Mouse (Mus musculus) CH12.LX (cell line): ENCODE results near the gene Ssr1.

Experiments used
- CTCF ChIP-seq, 2 experiments: IDR thresholded peaks in 1 of 2; conservative IDR thresholded peaks in 1 of 2; 2 replicates each; pipeline ENCODE4 v1.5.1; 2011 to 2012; ENCODE audit warnings: low read depth in 2 of 2, low read length in 2 of 2, improper control_type of control experiment in 1 of 2, inconsistent platforms in 1 of 2, mild to moderate bottlenecking in 1 of 2, moderate library complexity in 1 of 2
- E2F4 ChIP-seq: IDR thresholded peaks from 2 replicates; pipeline ENCODE4 v1.6.1; 2011; ENCODE audit warnings: low read depth, low read length, improper control_type of control experiment; ENCODE audit not compliant: insufficient replicate concordance
- EP300 ChIP-seq: IDR thresholded peaks from 2 replicates; pipeline ENCODE4 v1.6.1; 2011; ENCODE audit warnings: low read length, improper control_type of control experiment
- MAFK ChIP-seq: IDR thresholded peaks from 2 replicates; pipeline ENCODE4 v1.6.1; 2011; ENCODE audit warnings: low read length, improper control_type of control experiment; ENCODE audit not compliant: insufficient replicate concordance
- MAZ ChIP-seq: IDR thresholded peaks from 2 replicates; pipeline ENCODE4 v1.6.1; 2012; ENCODE audit warnings: low read depth, mild to moderate bottlenecking, inconsistent platforms, low read length, improper control_type of control experiment, moderate library complexity
- MXI1 ChIP-seq: IDR thresholded peaks from 2 replicates; pipeline ENCODE4 v1.6.1; 2011; ENCODE audit warnings: mild to moderate bottlenecking, low read depth, low read length, improper control_type of control experiment
- NRF1 ChIP-seq: IDR thresholded peaks from 2 replicates; pipeline ENCODE4 v1.6.1; 2014; ENCODE audit warnings: low read depth, mild to moderate bottlenecking, inconsistent platforms, low read length, improper control_type of control experiment, moderate library complexity
- POLR2A ChIP-seq: IDR thresholded peaks from 2 replicates; pipeline ENCODE4 v1.6.1; 2011; ENCODE audit warnings: low read depth, mild to moderate bottlenecking, improper control_type of control experiment, low read length
- RAD21 ChIP-seq: IDR thresholded peaks from 2 replicates; pipeline ENCODE4 v1.6.1; 2011; ENCODE audit warnings: low read depth, mild to moderate bottlenecking, low read length, improper control_type of control experiment, moderate library complexity
- USF1 ChIP-seq: IDR thresholded peaks from 2 replicates; pipeline ENCODE4 v1.6.1; 2014; ENCODE audit warnings: low read depth, mild to moderate bottlenecking, inconsistent platforms, low read length, improper control_type of control experiment
- ZNF384 ChIP-seq: IDR thresholded peaks from 2 replicates; pipeline ENCODE4 v1.6.1; 2012; ENCODE audit warnings: low read depth, low read length, improper control_type of control experiment, inconsistent platforms

GRCm38 (mm10) chr13:37989701-37990100 is 4.3 kb downstream of the Ssr1 start:
- TF ChIP-seq CTCF (conservative IDR thresholded peaks at IDR 0.05 in 1 of 2, IDR thresholded peaks at IDR 0.05 in 1 of 2; ENCODE audit: low read depth in 2 of 2, low read length in 2 of 2) (no peak), NRF1 (no peak), RAD21 (no peak), USF1 (no peak), POLR2A (no peak), MAFK (no peak), EP300 (no peak), ZNF384 (no peak), MXI1 (no peak), MAZ (no peak), E2F4 (no peak)
